Mouse (Mus musculus): ENCODE data around the gene 2310022B05Rik.

DNA sequence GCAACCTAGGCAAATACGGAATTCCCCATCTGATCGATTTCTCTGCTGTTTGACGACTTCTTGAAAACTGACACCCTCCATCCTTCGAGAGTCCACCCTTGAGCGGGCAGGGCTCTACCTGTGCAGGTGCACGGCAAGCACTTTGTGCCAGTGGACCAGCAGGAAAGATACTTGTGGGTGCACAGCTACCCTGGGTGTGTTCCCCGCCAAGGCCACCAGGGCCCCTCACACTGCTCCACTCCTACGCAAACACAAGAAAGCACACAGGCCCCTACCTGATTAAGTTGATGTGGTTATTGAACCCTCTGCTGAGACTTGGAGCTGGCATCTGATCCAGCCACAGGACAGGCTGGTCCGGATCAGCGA is 18.6 kb upstream of the 2310022B05Rik start:
- TF ChIP-seq TCF12 (IDR thresholded peaks at IDR 0.05; ENCODE audit: insufficient read depth, poor library complexity, severe bottlenecking) (no peak), POLR2A (IDR thresholded peaks at IDR 0.05; ENCODE audit: insufficient read length, low read depth) (no peak), MYOG (IDR thresholded peaks at IDR 0.05; ENCODE audit: control insufficient read depth in 1 of 3, insufficient read depth in 1 of 3, insufficient read length in 2 of 3, low read depth in 2 of 3) (no peak)
